Mouse (Mus musculus) c-Kit-positive CD71-negative TER-119-negative erythroid progenitor cells, embryonic 14.5 days (primary cell): ENCODE measurements around the gene Ptger2.
"Not testable (repeated sequence)": the region's sequence is repeated elsewhere in the genome, so short reads cannot be mapped to it uniquely, and the experiment has no call there.

Experiments
- DNase-seq: peaks from one replicate; pipeline ENCODE4 v3.0.0-alpha.2; 2013; ENCODE audit warnings: low read depth

Gene Ptger2

GRCm38 (mm10) chr14:44987674-44988355 is at the start of gene Ptger2:
Gene Ptger2, plus strand, starts transcription at chr14:44988195.
- DNase-seq, result not testable (repeated sequence)

- DNase-seq, result no peak
Observed at GRCm38 (mm10) chr14:44960746-44961145, 27.2 kb upstream of the Ptger2 start.

GRCm38 (mm10) chr14:44977278-44977677 is 10.7 kb upstream of the Ptger2 start:
- DNase-seq, result not testable (repeated sequence)

GRCm38 (mm10) chr14:44979887-44980286 is 8.1 kb upstream of the Ptger2 start:
- no peak for DNase-seq

GRCm38 (mm10) chr14:44981490-44981889 is 6.5 kb upstream of the Ptger2 start:
- DNase-seq, result no peak

- DNase-seq, result no peak
Observed at GRCm38 (mm10) chr14:44984106-44984505, 3.9 kb upstream of the Ptger2 start.

GRCm38 (mm10) chr14:44986248-44986647 is 1.7 kb upstream of the Ptger2 start:
- DNase-seq, result no peak

GRCm38 (mm10) chr14:44988456-44989016 is 541 bp downstream of the Ptger2 start:
- no peak for DNase-seq

GRCm38 (mm10) chr14:44989017-44989721 is 1.2 kb downstream of the Ptger2 start:
- DNase-seq, result no peak

- no peak for DNase-seq
Observed at GRCm38 (mm10) chr14:44989751-44990150, 1.8 kb downstream of the Ptger2 start.

- DNase-seq, result no peak
Observed at GRCm38 (mm10) chr14:44994337-44994736, 6.3 kb downstream of the Ptger2 start.

GRCm38 (mm10) chr14:45000086-45000769 is 12.2 kb downstream of the Ptger2 start:
- DNase-seq, result no peak

- no peak for DNase-seq
Observed at GRCm38 (mm10) chr14:45005698-45006283, 17.8 kb downstream of the Ptger2 start.

- DNase-seq, result no peak
Observed at GRCm38 (mm10) chr14:45009242-45009641, 21.2 kb downstream of the Ptger2 start.

- no peak for DNase-seq
Observed at GRCm38 (mm10) chr14:45011260-45011659, 23.3 kb downstream of the Ptger2 start.

GRCm38 (mm10) chr14:45011671-45012070 is 23.7 kb downstream of the Ptger2 start:
- DNase-seq, result no peak

GRCm38 (mm10) chr14:45021551-45021950 is 33.6 kb downstream of the Ptger2 start:
- no peak for DNase-seq

GRCm38 (mm10) chr14:45034293-45034692 is 46.3 kb downstream of the Ptger2 start:
- no peak for DNase-seq

GRCm38 (mm10) chr14:45036579-45036978 is 48.6 kb downstream of the Ptger2 start:
- DNase-seq, result no peak

- peak; percentile 60 for DNase-seq
Observed at GRCm38 (mm10) chr14:45038052-45038451, 50.1 kb downstream of the Ptger2 start.

GRCm38 (mm10) chr14:45040851-45041475 is 53.0 kb downstream of the Ptger2 start:
- DNase-seq, result peak; percentile 24

GRCm38 (mm10) chr14:45048128-45048527 is 60.1 kb downstream of the Ptger2 start:
- no peak for DNase-seq
